In genomic region chr7:117668226-117668625, GRCm38 (mm10) we compare ENCODE assay signal across 14 mouse cellular contexts.
DNase-seq lines count a peak whose midpoint lies in the region; ATAC-seq lines count a peak whose summit lies in the region.
"Had no signal": no experiment of that assay in that cellular context is flagged by ENCODE, and none has a peak within 500 bp of the region (broad histone marks: within the 10 kb centered on the region; RNA-seq: fewer than 3 reads in every experiment).

No protein-coding gene starts in this region.

- peak; percentile 28 to 46 for DNase-seq in cerebellum, postnatal 14 days
- no peak for DNase-seq in frontal cortex, postnatal 14 days (ENCODE audit: low spot score in 2 of 2)
- peak; percentile 41 for DNase-seq in left cerebral cortex, postnatal 4 days
- DNase-seq in left cerebral cortex, postnatal 25 days (ENCODE audit: low spot score in 2 of 2): no peak
- DNase-seq in gastrocnemius, postnatal 25 days: no peak
- DNase-seq: adrenal gland, postnatal 10 days; cerebellum, adult 2 months; cerebellum, postnatal 25 days; gastrocnemius, postnatal 10 days; heart, postnatal 36 days; kidney, adult 11 months had no signal

- intact Hi-C loops in left cerebral cortex, postnatal 4 days (cut with DNase I): no loop called here
- intact Hi-C loops in left cerebral cortex, postnatal 25 days (cut with DNase I): no loop called here

- ATAC-seq in cerebellum, adult (ENCODE audit: insufficient number of reproducible peaks, low FRiP score, low TSS enrichment): no peak
- peak; percentile 11; the same call in 1 of the 2 replicates for ATAC-seq in frontal cortex, adult (ENCODE audit: low TSS enrichment)
- ATAC-seq: hindbrain, embryonic 16.5 days had no signal

Comparison
In these comparisons a context has a peak if more than half of its experiments do, and no peak if none do; other contexts are left out.
1. DNase-seq: peak in cerebellum, postnatal 14 days (2 of 2) and left cerebral cortex, postnatal 4 days (single experiment); none in frontal cortex, postnatal 14 days (0 of 2), left cerebral cortex, postnatal 25 days (0 of 2) and gastrocnemius, postnatal 25 days (single experiment).